Mouse (Mus musculus) hindbrain, embryonic 11.5 days (tissue): Measurements from ENCODE around the gene Ufc1. TPM values are rescaled to one million over a fixed set of nuclear protein-coding genes. Genes with fewer than 3 reads are reported as not detected.

Experiments
- ATAC-seq: fragments of 200-750 bp; cut with Nextera tagmentation; 2 replicates; pipeline ENCODE4 v1.8.0; 2017; ENCODE audit warnings: mild to moderate bottlenecking, moderate TSS enrichment, moderate library complexity; ENCODE audit not compliant: low FRiP score
- DNase-seq: peaks from one replicate; pipeline ENCODE4 v3.0.0-alpha.2; 2015; ENCODE audit warnings: low spot score
- H3K27ac ChIP-seq: fragments of 300-500 bp; sonication (generic); 2 replicates; pipeline ENCODE4 v1.5.1; 2014; ENCODE audit warnings: mild to moderate bottlenecking, low read depth, low read length
- H3K27me3 ChIP-seq: fragments of 300-500 bp; sonication (generic); 2 replicates; pipeline ENCODE4 v1.6.1; 2014; ENCODE audit warnings: mild to moderate bottlenecking, low read length, moderate library complexity, mixed read lengths; ENCODE audit not compliant: control insufficient read depth, insufficient read depth
- H3K36me3 ChIP-seq: fragments of 300-500 bp; sonication (generic); 2 replicates; pipeline ENCODE4 v1.6.1; 2014; ENCODE audit warnings: mild to moderate bottlenecking, low read length, moderate library complexity, mixed read lengths; ENCODE audit not compliant: control insufficient read depth, insufficient read depth
- H3K4me1 ChIP-seq: fragments of 300-500 bp; sonication (generic); replicated peaks from 2 replicates; pipeline ENCODE4 v1.6.1; 2014; ENCODE audit warnings: low read length, mixed read lengths; ENCODE audit not compliant: control insufficient read depth, insufficient read depth
- H3K4me2 ChIP-seq: fragments of 300-500 bp; sonication (generic); replicated peaks from 2 replicates; pipeline ENCODE4 v1.6.1; 2014; ENCODE audit warnings: mild to moderate bottlenecking, low read depth, low read length
- H3K4me3 ChIP-seq: fragments of 300-500 bp; sonication (generic); 2 replicates; pipeline ENCODE4 v1.5.1; 2014; ENCODE audit warnings: low read depth, low read length
- H3K9ac ChIP-seq: fragments of 300-500 bp; sonication (generic); 2 replicates; pipeline ENCODE4 v1.6.1; 2014; ENCODE audit warnings: low read depth, low read length
- H3K9me3 ChIP-seq: fragments of 300-500 bp; sonication (generic); 2 replicates; pipeline ENCODE4 v1.6.1; 2016; ENCODE audit warnings: low read length; ENCODE audit not compliant: control insufficient read depth
- WGBS: fragments of 180-500 bp; shearing (Covaris S2); extraction: QIAGEN DNeasy Blood & Tissue Kit; methylation state at CpG from one replicate; pipeline ENCODE4 v1.1.7; 2014; 5-methylcytosine and 5-hydroxymethylcytosine counted together
- polyA plus RNA-seq: library from polyadenylated mRNA; unstranded; fragments of >200 nt; fragmentation: Nextera tagmentation; extraction: Ambion mirVana; gene quantifications from 2 replicates; pipeline ENCODE4 v1.2.1, GENCODE M21; 2014

The Ufc1 gene
- polyA plus RNA-seq, 1 experiment from 2014 or later: 108 TPM

DNA sequence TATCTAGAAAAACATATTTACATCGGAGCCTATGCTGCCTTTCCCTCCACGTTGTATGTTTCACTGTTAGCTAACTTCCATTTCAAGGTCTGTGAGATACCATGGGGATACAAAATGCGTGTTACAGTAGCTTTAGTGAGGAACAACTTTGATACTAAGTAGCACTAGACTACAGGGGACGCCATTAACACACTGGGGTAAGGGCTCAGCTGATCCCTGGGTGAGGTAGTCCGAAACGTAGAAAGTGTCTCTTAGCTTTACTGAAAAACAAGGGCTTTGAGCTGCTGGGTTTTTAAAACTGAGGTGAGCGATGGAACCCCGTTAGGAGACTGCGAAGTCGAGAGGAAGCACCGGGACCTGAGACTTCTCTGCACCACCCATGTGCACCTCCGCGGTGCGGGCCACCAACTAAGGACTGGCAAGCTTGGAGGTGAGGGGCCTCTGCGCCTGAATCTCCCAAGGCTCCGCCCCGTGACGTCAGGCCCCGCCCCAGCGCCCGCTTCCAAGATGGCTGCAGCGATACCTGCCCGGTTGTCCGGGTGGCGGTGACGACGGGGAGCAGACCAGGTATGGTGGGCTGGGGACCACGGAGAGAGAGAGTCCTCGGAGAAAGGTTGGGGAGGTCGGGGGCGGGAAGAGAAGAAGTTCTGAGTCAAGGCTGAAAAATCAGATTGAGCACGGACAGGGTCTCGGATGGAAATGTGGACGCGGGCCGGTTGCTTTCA is 24.8 kb downstream of the Ufc1 start, which contains the start of gene B4galt3:
TSS of gene B4galt3 (plus strand) at position 481 of the 725 bp plus-strand sequence.
- peak; percentile 96 for ATAC-seq
- H3K4me2 ChIP-seq: peak within 1 kb of the TSS; percentile 97
- H3K36me3 ChIP-seq: peaks cover 5% of the 10 kb centered on the region; the same call in 1 of the 2 replicates
- WGBS: 2% methylated on average over 36 of the region's 36 CpGs
- H3K27me3 ChIP-seq: no peaks in the 10 kb centered on the region
- no peak within 1 kb of the TSS for H3K27ac ChIP-seq
- H3K9ac ChIP-seq: peak within 1 kb of the TSS; percentile 84
- H3K9me3 ChIP-seq: no peaks in the 10 kb centered on the region
- no peaks in the 10 kb centered on the region; the same call in 1 of the 2 replicates for H3K4me1 ChIP-seq
- peak; percentile 95 for DNase-seq
- peak within 1 kb of the TSS; percentile 89 for H3K4me3 ChIP-seq

DNA sequence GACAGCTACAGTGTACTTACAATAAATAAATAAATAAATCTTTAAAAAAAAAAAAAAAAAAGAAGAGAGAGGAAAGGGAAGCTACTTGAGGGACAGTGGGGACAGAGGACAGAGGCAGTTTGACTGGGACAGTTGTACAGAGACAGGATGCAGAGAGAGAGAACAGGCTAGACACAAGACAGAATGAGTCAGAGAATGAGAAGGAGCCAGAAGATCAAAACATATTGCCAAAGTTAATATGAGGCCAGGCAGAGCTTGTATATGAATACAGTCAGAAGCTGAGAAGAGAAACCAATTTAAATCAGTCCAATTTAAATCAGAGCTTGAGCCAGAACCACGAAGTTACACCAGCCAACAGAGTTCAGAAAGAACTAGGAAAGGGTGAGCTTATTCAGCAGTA is 26.5 kb downstream of the Ufc1 start:
- H3K4me1 ChIP-seq: no peaks in the 10 kb centered on the region; the same call in 1 of the 2 replicates
- H3K4me3 ChIP-seq: no peak overlapping the region
- H3K9me3 ChIP-seq: no peaks in the 10 kb centered on the region
- H3K36me3 ChIP-seq: no peaks in the 10 kb centered on the region
- no peak overlapping the region for H3K4me2 ChIP-seq
- DNase-seq (no peak), ATAC-seq (no peak)
- 69% methylated on average over 1 of the region's 1 CpGs for WGBS
- H3K27ac ChIP-seq: no peak overlapping the region
- H3K9ac ChIP-seq: no peak overlapping the region
- H3K27me3 ChIP-seq: no peaks in the 10 kb centered on the region

DNA sequence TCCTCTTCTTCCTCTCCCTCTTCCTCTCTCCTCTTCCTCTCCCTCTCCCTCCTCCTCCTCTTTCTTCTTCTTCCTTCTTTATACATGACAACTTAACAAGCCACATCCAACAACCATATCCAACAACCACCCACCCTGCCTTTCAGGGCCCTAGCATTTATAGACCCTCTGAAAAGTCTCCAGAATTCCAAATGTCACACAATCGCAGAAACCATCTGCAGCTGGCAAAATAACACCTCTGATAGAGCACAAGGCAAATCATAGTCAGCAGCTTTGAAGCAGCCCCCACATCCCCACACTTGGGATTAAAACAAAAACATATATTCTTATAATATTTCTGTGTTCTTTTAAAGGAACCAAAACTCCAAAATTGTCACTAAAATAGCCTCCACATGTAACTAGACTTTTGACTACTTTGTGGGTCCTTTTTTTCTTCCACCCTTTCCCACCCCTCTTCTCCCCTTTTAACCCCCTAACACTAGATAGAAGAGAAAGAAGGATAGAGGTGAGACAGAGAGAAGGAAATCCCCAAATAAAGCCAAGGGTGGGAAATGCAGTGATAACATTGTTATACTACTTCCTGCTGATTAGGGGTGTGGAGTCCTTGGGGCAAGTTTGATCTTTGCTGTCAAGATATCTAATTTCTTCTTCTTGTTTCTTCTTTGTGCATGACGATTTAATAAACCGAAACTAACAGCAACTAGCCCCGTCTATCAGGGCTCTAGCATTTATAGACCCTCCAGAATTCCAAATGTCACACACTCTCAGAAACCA is 28.7 kb downstream of the Ufc1 start:
- DNase-seq (no peak), ATAC-seq (no peak)
- Histone ChIP-seq H3K27me3 (no peaks in the 10 kb centered on the region), H3K9ac (no peak overlapping the region), H3K4me3 (no peak overlapping the region), H3K4me2 (no peak overlapping the region), H3K36me3 (no peaks in the 10 kb centered on the region), H3K9me3 (no peaks in the 10 kb centered on the region), H3K27ac (no peak overlapping the region), H3K4me1 (no peaks in the 10 kb centered on the region; the same call in 1 of the 2 replicates)
- WGBS: 78% methylated on average over 4 of the region's 4 CpGs

DNA sequence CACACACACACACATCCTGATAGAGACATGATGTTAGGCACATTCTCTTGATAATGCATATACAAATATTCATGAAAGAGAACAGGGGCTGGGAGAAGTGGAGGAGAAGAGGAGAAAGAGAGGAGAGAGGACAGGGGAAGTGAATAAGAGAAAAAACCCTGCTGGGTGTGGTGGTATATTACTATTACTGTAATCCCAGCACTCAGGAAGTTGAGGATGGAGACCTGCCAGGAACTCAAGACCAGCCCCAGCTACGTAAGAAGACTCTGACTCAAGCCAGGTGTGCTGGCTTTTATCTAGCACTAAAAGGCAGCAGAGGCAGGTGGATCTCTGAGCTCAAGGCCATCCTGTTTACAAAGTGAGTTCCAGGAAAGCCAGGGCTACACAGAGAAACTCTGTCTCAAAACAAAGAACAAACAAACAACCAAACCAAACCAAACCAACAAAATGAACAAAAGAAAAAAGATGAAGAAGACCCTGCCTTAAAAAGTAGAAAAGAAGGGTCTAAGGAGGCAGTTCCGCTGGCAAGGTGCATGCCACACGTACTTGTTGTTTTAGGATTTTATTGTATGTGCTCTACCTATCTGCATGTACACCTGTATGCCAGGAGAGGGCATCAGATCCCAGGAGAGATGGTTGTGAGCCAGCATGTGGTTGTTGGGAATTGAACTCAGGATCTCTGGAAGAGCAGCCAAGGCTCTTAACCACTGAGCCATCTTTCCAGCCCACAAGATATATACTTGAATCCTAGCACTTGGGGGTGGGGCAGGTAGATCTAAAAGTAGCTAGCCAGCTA is 31.0 kb downstream of the Ufc1 start:
- Histone ChIP-seq H3K27ac (no peak overlapping the region), H3K9ac (no peak overlapping the region), H3K27me3 (no peaks in the 10 kb centered on the region), H3K9me3 (no peaks in the 10 kb centered on the region), H3K4me2 (no peak overlapping the region), H3K4me1 (no peaks in the 10 kb centered on the region), H3K36me3 (no peaks in the 10 kb centered on the region), H3K4me3 (no peak overlapping the region)
- ATAC-seq (no peak), DNase-seq (no peak)
- 81% methylated on average over 3 of the region's 3 CpGs for WGBS

DNA sequence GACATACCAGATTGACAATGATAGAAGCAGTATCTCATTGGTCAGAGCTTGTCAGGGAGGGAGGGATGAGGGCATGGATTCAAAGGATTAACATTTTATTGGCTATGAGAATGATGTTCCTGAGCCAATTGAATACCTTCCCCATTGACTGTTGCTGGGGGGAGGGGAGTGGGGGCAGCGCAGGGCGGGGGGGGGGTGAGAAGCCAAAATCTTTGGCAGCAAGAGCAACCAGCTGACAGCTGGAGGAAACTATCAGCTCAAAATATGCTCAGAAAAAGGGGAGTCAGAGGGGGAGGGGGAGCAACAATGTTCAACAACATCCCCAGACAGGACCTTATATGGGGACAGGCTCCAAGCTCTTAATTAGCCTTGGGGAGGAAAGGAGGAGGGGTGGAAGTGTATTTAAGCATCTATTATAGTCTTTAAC is 31.6 kb downstream of the Ufc1 start:
- H3K27ac ChIP-seq: no peak overlapping the region
- H3K9me3 ChIP-seq: no peaks in the 10 kb centered on the region
- no peaks in the 10 kb centered on the region for H3K36me3 ChIP-seq
- DNase-seq: peak; percentile 29
- no peak overlapping the region for H3K4me3 ChIP-seq
- 6% methylated on average over 2 of the region's 2 CpGs for WGBS
- H3K4me1 ChIP-seq: no peaks in the 10 kb centered on the region
- no peaks in the 10 kb centered on the region for H3K27me3 ChIP-seq
- peak; percentile 84 for ATAC-seq
- H3K9ac ChIP-seq: no peak overlapping the region
- H3K4me2 ChIP-seq: peak overlapping the region; percentile 18; the same call in 1 of the 2 replicates

DNA sequence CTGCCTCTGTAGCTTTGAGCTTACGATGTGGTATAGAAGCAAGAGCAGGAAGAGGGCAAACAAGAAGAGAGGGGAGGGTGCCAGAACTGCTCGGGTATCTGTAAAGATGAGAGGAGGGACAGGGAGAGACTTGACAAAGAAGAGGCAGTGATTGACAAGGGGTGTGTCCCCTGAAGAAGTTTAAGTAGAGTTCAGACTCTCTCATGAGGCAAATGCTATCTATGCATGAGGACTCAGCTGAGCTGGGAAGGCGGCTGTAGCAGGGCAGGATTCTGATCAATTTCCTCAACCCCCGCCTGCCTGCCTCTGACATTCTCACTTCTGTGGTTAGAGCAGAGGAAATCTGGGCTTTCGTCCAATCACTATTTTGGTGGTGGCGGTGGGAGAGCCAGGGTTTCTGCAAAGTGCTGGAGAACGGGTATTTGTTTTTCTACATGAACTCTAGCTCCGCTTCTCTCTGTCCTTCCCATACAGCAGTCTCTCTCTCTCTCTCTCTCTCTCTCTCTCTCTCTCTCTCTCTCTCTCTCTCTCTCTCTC is 32.2 kb downstream of the Ufc1 start:
- ATAC-seq (peak; percentile 46), DNase-seq (peak; percentile 30)
- Histone ChIP-seq H3K9ac (0 out of 2 replicates have a peak overlapping the region, but pooled peaks have one; percentile 31), H3K9me3 (no peaks in the 10 kb centered on the region), H3K27ac (no peak overlapping the region), H3K27me3 (no peaks in the 10 kb centered on the region), H3K4me2 (peak overlapping the region; percentile 18; the same call in 1 of the 2 replicates), H3K4me3 (no peak overlapping the region), H3K36me3 (no peaks in the 10 kb centered on the region), H3K4me1 (no peaks in the 10 kb centered on the region)
- 10% methylated on average over 8 of the region's 8 CpGs for WGBS

DNA sequence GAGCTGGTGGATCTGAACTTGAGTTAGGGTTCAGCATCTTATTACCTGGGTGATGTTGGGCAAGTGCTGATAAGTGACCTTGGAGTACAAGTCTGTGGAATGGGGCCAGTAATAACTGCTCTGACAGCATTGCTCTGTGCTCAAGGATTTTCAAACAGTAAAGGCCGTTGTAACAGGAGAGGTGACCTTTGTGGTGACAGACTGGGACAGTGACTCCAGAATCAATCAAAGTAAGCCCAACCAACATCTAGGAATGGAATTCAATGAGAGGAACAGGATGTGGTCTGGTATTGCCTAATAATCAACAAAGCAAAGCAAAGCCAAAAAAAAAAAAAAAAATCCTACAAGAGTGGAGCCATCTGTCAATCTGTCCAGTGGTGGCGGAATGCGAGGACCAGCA is 34.5 kb downstream of the Ufc1 start:
- ATAC-seq: no peak
- WGBS: 73% methylated on average over 3 of the region's 3 CpGs
- Histone ChIP-seq H3K9me3 (no peaks in the 10 kb centered on the region), H3K27ac (no peak overlapping the region), H3K4me3 (no peak overlapping the region), H3K27me3 (no peaks in the 10 kb centered on the region), H3K36me3 (no peaks in the 10 kb centered on the region), H3K4me2 (no peak overlapping the region), H3K9ac (no peak overlapping the region), H3K4me1 (no peaks in the 10 kb centered on the region)
- DNase-seq: no peak

DNA sequence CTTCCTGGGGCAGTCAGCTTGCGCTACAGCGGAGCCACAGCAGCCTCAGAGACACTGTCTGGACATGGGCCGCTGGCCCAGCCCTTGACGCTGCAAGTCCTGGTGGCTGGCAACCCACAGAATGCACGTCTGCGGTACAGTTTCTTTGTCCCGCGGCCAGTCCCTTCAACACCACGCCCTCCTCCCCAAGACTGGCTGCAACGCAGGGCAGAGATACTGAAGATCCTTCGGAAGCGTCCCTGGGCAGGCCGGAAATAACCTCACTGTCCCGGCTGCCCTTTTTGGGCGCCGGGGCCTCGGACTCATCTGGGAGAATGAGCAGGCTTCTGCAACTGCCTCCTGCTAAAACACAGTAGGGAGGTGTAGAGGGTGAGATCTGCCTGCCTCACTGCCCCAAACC is 35.9 kb downstream of the Ufc1 start:
- no peak overlapping the region for H3K4me2 ChIP-seq
- no peak overlapping the region for H3K27ac ChIP-seq
- no peaks in the 10 kb centered on the region for H3K4me1 ChIP-seq
- 77% methylated on average over 17 of the region's 17 CpGs for WGBS
- ATAC-seq (no peak), DNase-seq (no peak)
- H3K36me3 ChIP-seq: no peaks in the 10 kb centered on the region
- H3K9me3 ChIP-seq: no peaks in the 10 kb centered on the region
- H3K9ac ChIP-seq: no peak overlapping the region
- H3K4me3 ChIP-seq: no peak overlapping the region
- H3K27me3 ChIP-seq: no peaks in the 10 kb centered on the region
